Mouse (Mus musculus): ENCODE results near the gene Zdhhc3.

Gene Zdhhc3

DNA sequence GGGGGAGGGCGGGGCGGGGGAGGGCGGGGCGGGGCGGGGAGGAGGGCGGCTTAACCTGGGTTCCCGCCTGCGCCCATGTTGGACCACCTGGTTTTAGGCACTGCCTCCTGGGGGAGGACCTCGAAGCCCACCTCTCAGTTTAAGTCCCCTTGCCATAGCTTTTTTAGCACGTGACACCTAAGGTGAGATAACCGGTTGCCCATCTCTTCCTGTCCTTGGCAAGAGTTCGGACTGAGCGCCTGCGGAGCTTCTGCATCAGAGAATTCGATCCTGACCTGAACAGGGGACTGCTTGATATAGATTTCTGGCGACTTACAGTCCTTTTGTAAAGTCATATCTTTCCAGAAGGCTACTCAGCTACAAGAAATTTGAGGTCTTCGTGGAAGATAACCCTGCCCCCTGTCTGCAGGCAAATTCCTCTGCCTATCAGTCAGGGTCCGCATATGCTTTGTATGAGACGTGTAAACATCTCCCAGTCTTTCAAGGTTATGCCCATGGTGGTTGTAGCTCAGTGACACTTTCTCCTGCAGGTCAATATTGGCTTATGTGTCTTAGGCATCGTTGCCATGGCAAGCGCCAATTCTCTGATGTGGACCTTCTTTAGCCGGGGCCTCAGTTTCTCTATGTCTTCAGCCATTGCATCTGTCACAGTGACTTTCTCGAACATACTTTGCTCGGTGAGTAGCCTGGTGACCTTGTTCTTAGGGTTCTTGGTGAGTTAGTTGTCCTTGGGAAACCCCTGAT, 91.2 kb downstream of the Zdhhc3 start:
- peak; percentile 26 to 82 for DNase-seq (ENCODE audit: inconsistent age in 2 of 2, low spot score in 1 of 2)

DNA sequence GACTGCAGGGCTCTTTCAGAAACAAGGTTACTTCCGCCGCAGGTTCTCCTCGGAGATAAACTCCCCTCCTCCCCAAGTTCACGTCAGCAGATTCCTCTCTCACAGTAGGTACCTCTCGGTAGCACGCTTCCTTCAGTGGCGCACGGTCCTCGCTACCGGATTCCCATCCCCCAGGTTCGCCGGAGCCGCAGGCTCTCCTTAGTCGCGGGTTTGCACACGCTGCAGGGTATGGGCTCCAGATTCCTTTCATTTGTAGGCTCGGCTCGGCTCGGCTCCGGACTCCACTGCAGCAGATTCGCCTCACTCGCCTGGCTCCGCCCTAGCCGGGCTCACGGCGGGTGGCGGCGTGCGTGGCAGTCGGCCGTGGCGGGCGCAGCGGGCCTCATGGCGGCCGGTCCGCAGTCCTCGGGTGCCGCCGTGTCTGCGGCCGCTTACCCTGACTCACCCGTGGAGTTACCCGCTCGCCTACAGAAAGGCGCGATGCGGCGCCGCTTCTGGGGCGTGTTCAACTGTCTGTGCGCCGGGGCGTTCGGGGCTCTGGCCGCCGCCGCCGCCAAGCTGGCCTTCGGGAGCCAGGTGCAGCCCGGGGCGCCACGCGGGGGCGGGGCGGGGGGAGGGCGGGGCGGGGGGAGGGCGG, 91.9 kb downstream of the Zdhhc3 start, which contains the start of gene Tmem42:
Tmem42 (plus strand) TSS at position 332 of the 637 bp plus-strand sequence.
- DNase-seq (ENCODE audit: inconsistent age in 2 of 2, low spot score in 1 of 2), result peak; percentile 92 to 98
